Mouse (Mus musculus): ENCODE results near the gene Tnnt1.

DNA sequence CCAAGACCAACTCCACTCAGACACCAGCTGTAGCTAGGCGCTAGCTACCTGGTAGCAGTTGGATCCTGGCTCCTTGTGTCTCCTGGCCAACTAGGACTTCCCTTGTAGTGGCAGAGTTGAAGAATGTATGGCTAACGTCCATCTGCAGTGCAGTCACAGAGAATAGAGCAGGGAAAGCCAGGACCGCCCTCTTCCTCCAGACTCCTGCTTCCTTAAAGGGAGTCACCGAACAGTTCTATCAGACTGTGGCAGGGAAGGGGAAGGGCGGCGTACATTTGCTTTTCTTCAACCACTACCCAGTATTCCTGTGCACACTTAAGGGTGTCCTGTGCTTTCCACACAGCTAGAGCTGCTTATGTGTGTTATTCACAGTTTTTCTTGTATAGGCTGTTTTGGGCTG, 24.9 kb downstream of the Tnnt1 start:
- TF ChIP-seq CTCF (conservative IDR thresholded peaks at IDR 0.05; ENCODE audit: low read length) (no peak), POU5F1 (IDR thresholded peaks at IDR 0.05; ENCODE audit: borderline replicate concordance, low read length) (no peak)

Measured in E14TG2a.4 (cell line).